Mouse (Mus musculus): Measurements from ENCODE around the gene Hnrnpul2.

- TF ChIP-seq CTCF (IDR thresholded peaks at IDR 0.05; ENCODE audit: extremely low read depth, insufficient read length, insufficient replicate concordance, low read depth, low read length) (no peak), POLR2A (IDR thresholded peaks at IDR 0.05; ENCODE audit: low read depth, low read length) (no peak)
Observed at GRCm38 (mm10) chr19:8818301-8818798, 1.5 kb upstream of the Hnrnpul2 start.

All from small intestine, adult 2 months (tissue).